Mouse (Mus musculus) gastrocnemius, postnatal 25 days (tissue): ENCODE results near the gene Oxct2a. TPM values are rescaled to one million over a fixed set of nuclear protein-coding genes. Genes with fewer than 3 reads are reported as not detected.
A peak's percentile ranks its signal among the peaks of the same experiment; 100 is the strongest.
"Not testable (repeated sequence)": the region's sequence is repeated elsewhere in the genome, so short reads cannot be mapped to it uniquely, and the experiment has no call there.

ENCODE experiments used
- DNase-seq: peaks from one replicate; pipeline ENCODE4 v3.0.0; 2022
- long read RNA-seq, 2 experiments: library from polyadenylated mRNA; stranded (forward); transcript quantifications; one replicate each; pipeline ENCODE4 v2.0.0; 2021
- total RNA-seq, 2 experiments: library from RNA; stranded (reverse); gene quantifications; 1 replicate in 1 of 2; 2 replicates in 1 of 2; pipeline ENCODE4 v1.2.3; 2021

Oxct2a gene
- total RNA-seq = under 1 TPM in 1 of 2 experiments, not detected in 1; 0.16 TPM
- long read RNA-seq, experiment 1 = 0 reads
- long read RNA-seq, experiment 2 = 0 reads

DNA sequence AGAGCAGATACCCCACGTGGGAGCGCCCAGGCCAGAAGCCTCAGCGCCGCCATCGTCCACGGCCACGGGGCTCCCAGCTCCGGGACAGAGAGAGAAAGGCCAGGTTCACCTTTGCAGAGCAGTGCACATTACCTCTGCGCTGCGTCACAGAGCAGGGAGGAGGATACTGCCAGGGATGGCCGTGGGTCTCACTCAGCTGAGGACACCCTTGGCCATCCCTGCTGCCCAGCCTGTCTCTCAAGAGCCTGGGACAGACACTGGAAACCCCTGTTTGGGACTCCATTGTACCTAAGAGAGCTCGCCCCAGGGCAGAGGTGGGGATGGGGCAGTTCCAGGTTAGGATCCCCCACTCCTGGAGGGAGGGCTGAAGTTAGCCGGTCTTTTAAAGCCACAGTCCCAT lies at the start of gene Oxct2a:
Oxct2a (minus strand) TSS at position 101 of the 400 bp plus-strand sequence.
- no peak for DNase-seq

DNA sequence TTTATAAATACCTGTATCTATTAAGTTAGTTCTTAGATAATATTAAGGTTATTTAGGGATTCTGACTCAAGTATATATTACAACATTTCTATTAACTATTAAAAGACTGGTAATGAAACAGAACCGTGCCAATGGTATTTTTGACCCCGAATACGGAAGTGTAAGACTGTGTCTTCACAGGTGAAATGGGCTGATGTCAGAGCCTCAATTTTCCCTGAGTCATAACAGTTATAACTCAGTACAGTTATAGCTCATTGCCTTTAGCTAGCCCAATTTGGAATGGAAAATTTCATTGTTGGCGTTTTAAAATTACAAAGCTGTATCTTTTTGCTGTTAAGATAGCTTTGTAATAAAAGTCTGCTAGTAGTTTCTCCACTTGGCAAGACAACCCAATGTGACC lies 40.1 kb upstream of the Oxct2a start:
- DNase-seq = no peak

DNA sequence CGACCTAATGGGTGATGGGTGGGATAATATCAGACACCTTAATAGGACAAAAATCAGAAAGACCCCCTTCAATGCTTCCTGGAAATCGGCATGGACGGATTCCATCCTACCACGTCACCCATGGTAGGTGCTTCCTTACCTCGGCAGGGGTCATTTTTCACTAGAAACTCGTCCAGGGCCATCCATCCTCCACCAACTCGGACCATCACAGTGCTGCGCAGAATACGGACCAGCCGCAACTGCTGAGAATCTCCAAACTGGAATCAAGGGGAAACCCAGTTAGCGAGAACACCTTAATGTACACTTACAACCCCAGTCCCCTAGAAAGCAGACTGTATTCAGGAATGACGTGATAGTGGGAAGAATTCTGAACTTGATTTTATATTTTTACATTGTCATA lies 37.3 kb upstream of the Oxct2a start:
- DNase-seq = no peak

DNA sequence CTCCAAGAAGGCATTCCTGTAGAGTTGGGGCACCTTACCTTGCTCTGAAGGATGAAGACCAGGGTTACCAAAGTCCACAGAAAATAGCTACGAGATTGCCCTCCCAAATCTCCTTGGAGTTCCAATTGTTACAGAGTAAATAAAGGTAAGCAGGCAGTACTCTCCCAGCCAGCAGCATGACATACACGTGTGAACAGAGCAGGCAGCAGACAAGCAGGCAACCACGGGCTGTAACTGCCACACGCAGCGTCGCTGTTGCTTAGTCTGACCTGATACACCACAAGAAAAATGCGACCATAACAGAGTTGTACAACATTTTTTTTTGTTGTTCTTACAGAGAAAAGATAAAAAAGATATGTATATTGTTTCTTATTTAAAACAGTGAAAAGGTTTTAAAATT lies 35.2 kb upstream of the Oxct2a start:
- no peak for DNase-seq

DNA sequence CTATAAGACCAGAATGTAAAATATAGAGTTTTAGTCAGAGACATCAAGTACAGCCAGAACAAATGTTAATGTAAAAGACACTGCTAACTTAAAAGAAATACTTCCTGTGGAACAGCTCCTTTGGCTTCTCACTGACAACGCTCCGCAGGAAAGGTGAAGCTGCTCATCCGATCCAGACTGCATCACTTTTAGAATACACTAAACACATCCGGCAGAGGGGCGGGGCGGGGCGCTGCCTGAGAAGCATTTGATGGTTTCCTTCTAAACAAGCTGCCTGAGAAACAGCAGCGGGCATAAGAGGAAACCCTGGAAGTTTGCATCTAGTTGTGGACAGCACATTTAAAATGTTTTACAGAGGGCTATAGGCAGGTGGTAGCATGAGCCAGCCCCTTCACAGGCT lies 32.5 kb upstream of the Oxct2a start:
- DNase-seq = no peak

DNA sequence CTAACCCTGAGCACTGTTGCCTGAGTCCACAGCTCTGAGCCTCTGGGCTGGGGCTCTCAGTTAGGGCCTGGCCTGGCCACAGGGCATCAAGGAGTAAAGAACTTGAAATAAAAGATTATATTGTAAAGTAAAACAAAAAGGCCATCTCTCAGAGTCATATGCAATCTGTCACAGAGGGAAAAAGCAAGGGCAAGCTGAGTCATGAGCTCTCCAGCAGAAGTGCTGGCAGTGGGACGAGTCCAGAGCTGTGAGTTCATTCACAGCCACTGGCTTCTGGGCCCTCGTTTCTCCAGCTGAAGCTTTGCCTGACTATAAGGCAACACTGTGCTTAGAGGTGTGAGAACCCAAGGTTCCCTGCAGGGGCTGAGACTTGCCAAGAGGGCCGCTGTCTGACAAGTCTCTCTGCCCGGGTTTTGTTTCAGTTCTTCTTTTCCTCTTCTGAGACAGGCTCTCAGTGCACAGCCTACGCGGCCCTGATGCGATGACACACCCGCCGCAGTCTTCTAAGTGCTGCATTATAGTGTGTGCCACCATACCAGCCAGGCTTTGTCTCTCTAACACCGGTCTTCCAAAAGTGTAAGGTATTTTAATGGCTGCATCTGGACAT lies 29.9 kb upstream of the Oxct2a start:
- no peak for DNase-seq

DNA sequence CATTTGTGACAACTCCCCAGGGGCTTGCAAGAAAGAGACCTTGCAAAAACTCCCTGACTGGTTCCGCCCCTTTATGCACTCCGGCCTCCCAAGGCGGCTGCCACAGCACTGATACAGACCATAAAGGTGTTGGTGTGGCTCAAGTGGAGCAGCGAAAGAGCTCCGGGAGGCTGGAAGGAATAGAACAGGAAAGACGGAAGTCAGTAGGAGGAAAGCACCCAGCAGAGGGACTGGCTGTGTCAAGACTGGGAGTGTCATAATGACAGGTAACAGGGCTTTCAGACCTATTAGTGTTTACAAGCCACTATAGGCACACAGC lies 20.0 kb upstream of the Oxct2a start:
- DNase-seq = no peak

DNA sequence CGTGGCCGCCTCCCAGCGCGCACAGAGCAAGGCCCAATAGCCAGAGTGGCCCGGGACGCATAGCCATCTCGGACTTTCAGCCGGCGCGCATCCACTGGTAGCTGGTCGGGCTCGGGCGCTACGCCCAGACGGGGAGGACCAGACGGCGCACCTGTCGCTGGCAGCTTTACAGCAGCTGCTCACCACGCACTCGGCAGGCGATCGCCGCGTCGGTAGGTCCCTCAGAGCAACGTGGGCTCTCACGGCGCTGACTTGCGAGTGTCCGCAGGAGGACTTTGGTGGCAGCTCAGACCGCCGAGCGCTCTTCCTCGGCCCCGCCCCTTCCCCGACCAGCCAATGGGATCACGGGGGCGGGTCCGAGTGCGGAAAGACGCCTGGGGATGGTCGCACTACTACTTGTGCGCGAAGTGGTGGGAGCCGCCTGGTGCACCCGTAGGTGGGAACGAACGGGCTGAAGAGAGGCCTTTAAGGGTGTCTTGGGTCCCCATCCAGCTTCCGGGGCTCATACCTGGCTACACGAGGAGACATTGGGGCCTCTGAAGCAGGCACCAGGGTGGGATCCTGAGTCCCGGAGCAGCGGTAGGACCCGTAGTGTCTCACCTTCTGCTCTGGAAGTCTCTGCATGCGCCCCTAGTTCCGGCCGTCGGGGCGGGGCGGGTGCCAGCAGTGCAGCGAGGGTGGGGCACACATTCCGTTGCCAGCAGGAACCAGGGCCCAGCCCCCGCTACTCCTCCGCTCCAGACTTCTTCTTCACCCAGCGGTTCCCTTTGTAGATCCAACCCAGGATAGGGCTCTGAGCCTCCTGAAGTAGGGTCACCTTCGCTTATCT lies 19.4 kb upstream of the Oxct2a start, which contains the start of gene Bmp8a:
Bmp8a (minus strand) TSS at position 611 of the 829 bp plus-strand sequence.
- DNase-seq = peak; percentile 43

DNA sequence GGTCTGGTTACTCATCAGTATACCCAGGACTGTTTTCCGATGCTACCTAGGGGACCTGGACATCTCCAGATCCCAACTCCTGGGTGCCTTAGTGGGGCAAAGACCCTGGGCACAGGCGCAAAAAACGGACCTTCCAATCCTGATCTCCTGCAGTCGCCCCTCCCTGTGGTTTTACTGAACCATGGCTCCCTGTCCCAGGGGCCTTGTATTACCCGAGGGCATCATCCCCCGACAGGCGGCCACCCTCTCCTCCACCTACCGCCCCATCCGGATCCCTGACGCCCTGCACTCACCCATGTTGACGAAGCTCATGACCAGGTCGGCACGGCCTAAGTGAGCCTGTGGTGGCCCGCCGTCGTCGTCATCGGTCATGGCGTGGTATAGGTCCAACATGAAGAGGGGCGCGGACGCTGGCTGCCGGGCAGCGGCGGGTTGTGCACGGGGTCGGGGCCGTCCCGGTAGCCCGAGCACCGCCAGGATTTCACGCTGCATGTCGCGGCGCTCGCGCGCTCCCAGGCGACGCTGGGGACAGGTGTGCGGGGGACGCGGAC lies 18.7 kb upstream of the Oxct2a start:
- no peak for DNase-seq

DNA sequence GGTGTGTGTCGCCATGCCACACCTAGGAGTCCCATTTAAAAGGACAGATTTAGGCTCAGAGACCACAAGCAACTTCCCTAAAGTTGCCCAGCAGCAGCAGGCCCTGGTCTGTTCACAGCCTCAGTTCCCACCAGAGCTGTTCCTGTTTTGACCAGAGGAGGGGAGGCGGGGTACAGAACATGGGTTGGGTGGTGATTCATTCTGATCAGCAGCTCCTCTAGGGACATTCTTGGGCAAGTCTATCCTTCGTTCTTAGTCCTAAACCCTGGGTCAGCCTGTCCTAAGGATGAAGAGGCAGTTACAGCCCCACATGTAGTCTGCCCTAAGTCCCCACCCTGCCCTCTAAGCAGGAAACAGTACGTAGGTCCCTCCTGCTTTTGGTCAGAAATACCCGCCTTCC lies 16.8 kb upstream of the Oxct2a start:
- no peak for DNase-seq

DNA sequence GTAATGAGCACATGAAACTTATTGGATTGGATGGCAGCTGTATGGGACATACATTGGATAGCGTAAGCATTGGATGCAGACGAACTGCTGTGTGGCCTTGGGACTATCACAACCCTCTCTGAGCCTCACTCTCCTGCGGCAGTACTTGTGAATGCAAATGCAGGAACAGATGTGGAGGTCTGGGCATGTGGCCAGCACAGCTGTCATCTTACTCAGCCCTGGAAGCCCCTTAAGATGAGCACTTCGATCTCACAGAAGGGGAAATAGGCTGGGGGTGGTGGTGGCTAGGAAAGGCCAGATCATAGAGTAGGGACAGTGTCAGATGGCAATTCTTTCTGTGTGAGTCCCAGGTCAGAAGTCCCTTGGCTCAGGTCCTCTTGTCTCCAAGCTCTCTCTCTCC lies 14.3 kb upstream of the Oxct2a start:
- no peak for DNase-seq

DNA sequence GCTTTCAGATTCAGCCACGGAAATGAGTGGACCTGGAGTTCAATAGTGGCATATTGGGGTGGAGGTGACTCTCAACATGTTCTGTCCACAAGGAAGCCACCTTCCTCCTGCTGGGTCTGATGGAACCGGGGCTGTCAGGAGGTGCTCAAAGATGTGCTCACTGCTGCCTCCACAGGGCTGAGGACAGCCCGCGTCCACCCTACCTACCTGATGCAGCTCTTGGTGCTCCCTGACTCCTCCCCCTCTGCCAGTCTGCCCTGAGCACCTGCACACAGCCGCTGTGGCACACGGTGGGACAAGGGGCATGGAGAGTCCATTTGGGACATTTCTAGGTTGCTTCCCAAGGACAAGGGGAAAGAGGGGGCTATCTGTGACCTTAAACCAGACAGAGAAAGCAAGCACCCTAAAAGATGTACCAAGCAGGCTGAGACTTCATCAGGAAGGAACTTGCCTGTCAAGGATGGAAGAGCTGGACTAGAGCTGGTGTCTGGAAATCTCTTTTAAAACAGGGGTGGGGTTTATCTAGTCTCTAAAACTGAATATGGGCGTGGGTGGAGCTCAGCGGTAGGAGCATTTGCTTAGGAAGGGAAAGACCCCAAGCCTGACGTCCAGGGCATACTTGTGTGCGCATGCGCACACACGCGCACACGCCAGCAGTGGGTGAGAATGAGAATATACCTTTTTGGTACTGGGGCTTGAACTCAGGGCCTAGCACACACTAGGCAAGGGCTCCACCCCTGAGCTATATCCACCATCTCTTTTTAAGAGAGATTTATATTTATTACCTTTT lies 12.6 kb upstream of the Oxct2a start:
- DNase-seq = no peak

DNA sequence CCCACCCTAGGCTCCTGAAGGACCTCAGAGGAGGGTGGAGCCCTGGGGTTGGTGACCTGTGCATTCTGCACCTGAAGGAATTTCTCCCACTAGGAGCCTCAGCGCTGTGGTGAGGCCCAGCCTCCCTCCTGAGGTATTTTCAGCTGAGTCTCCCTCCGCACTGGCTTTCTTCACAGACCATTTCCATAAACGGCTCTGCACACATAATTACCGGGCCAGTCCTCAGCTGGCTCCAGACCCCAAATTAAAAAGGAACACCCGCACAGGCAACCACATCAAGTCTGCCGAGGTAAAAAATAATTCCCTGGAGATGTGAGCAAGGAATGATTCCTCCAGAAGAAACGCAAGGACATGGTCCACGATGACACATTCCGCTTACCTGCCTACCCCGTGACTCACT lies 11.8 kb upstream of the Oxct2a start:
- not testable (repeated sequence) for DNase-seq

DNA sequence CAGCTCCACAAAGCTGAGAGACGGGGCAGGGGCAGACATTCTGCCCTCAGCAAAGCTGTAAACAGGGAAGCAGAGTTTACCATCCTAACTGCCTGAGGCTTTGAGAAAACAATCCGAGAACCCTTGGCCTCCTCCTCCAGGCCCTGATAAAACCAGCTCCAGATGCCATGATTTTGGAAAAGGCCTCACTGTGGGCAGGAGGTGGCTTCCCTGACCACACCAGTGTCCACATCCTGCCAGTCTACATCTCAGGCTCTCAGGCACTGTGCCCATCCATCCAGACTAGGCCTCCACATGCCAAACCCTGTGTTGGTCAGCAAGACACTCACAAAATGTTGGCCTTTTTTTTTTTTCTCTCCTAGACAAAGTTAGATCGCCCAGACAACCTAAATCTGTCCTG lies 10.7 kb upstream of the Oxct2a start:
- DNase-seq = no peak

DNA sequence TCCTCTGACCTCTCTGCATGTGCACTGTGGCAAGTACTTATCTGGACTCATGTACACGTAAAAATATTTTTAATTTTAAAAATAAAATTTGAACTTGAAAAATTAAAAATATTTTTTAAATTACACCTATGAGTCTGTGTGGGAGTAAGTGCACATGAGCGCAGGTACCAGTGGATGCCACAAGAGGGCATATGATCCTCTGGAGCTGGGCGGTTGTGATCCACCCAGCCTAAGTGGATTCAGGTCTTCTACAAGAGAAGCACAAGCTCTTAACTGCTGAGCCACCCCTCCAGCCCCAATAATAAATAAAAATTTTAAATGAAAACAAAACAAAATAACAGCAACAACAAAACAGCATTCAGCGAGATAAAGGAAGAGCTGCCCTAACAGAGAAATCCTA lies 9.7 kb upstream of the Oxct2a start:
- DNase-seq = no peak

DNA sequence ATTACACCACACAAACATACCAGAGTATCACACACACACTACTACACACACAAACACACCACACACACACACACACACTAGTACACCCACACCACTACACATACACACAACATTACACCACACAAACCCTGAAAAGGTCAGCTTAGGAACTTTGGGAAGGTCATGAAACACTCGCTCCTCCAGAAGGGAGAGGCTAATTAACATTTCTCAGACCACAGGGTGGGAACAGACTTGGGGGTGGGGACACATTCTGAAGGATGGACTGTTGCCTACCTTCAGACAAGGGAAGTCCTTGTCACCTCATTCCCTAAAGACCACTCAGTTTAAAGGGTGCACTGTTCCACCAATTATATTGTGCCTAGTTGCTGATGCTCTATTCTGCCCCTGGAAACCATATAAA lies 8.5 kb upstream of the Oxct2a start:
- DNase-seq = not testable (repeated sequence)

DNA sequence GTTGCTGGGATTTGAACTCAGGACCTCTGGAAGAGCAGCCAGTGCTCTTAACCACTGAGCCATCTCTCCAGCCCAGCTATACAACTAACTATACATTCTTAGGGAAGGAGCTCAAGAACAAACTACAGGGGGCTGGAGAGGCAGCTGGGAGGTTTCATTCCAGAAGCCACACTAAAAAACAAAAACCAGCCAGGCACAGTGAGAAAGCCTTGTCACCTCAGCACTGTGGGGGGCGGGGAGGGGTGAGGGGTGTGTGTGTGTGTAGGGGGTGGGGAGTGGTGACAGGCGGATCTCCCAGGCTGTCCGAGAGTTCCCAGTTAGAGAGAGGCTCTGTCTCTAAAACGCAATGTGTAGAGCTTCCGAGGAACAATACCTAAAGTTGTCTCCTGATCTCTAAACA lies 7.9 kb upstream of the Oxct2a start:
- no peak for DNase-seq

DNA sequence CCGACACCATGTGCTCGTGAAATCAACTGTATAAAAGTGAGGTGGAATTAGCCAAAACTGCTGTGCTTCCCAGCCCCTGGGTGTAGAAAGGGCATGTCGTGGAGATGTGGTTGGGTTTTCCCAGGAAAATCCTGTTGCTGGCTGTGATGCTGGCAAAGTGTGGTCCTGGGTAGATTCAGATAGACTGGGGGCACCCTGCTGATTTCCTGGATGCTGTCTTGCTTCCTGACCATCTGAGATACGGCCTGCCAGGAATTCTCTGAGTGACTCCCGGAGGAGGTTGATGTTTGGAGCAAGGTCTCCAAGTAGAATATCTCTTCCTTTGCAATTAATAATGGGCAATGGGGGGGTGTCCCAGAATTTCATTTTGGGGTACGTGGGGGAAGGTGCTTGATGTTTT lies 5.5 kb upstream of the Oxct2a start:
- DNase-seq = no peak

DNA sequence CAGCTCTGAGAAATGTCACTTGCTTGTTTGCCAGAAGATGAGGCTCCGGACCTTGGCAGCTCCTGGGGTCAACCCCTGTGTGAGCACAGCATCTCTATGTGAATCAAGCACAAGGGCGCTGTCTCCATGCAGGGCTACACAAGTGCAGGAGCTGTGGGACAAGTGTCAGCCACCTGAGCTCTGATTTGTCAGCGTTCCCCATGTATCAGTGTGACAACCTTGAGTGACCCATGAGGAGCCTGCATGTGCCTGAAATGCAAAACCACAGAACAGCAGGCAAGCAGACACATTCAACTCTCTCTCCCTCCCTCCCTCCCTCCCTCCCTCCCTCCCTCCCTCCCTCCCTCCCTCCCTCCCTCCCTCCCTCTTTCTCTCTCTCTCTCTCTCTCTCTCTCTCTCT lies 4.2 kb upstream of the Oxct2a start:
- no peak for DNase-seq

DNA sequence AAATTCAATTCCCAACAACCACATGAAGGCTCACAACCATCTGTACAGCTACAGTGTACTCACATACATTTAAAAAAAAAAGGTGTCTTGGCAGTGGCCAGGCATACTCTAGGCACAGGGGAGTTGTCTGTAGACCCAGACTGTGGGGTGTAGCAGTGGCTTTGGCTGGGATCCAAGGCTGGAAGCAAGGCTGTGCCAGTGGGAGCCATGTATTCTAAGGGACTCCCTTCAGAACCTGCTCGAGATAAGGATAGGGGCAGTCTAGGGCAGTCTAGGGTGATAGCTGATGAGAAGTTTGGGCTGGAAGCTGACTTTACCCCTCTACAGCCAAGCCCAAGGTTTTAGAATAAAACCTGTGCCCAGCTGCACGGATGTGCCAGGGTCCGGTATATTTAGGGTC lies 2.7 kb upstream of the Oxct2a start:
- DNase-seq = no peak

DNA sequence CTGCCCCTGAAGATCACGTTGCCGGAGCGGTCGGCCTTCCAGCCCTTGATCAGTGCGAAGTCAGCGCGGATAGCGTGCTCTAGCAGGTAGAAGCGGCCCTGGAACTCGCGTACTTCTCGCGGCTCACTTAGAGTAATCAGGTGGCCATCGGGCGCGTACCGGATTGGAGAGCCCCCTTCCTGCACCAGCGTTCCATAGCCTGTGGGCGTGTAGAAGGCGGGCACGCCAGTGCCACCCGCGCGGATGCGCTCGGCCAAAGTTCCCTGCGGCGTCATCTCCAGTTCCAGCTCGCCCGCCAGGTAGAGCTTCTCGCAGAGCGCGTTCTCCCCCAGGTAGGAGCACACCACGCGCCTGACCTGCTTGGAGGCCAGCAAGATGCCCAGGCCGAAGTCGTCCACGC lies 524 bp downstream of the Oxct2a start:
- DNase-seq = not testable (repeated sequence)

DNA sequence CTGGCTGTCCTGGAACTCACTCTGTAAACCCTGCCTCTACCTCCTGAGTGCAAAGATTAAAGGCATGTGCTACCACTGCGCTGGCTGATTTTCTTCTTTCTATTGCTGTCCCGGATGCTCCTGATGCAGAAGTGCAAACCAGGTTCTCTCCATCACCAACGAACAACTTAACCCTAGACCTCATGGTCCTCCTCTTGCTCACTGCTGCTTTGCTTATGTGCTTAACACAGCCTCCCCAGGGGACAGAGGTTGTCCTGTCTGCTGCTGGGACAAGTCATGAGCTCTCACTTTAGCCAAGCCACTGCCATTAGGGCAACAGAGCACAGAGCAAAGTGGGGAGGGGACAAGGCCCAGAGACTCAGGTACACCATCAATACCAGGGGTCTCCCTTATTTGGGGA lies 8.9 kb downstream of the Oxct2a start:
- no peak for DNase-seq

DNA sequence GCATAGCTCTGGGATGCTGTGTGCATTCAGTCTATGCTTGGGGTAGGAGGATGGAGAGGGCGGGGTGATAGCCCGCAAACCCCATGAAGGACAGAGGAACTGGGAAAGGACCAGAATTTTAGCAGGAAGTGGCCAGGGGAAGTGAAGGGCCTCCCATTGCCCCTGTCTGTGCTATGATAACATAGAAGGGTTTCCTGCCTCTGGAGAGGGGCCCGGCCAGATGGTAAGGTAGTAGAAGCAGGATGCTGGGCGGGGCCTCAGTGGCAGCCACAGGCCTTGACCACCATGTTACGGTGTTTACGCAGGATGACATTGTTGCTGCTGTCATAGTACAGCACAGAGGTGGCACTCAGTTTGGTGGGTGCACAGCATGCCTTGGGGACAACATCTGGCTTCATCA lies 10.4 kb downstream of the Oxct2a start:
- no peak for DNase-seq
